Mouse (Mus musculus): Measurements from ENCODE around the gene Dcps.

DNA sequence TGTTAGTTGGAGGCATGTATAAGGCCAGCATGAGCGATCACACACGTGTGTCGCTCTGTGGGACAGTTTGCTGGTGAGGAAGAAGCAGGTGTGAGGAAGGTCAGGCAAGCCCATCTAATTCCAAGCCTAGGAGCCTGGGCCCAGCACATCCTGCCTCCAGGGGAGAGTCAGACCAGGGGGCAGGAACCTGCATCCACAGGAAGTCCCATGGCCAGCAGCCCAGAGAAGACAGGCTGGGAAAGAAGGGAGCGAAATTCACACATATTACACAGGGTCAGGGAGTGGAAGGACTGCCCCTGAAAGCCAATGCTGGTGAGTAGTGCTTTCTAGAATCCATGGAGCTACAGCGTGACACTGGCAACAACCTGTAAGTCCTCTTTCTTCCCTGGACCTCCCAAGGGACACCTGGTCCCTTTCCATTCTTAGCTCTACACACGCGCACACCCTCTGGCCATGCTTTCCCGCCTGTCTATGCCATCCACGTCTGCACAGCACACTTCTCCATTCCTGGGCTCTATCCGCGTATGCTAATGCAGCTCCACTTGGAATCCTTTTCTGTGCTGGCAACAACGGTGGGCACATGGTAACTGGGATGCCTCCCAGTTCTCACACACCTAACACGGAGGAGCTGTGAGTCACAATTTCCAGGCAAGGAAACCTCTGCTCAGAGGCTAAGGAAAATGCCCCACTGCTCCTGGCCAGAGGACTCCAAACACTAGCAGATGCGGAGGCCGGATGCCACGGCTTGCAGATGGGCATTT lies 44.0 kb downstream of the Dcps start:
- TF ChIP-seq CTCF (IDR thresholded peaks at IDR 0.05; ENCODE audit: control insufficient read depth, insufficient read depth, low read length) = no peak
- no peak for TF ChIP-seq POLR2A (IDR thresholded peaks at IDR 0.05; ENCODE audit: borderline replicate concordance, control insufficient read depth, low read depth, low read length)

All from bone marrow, adult 2 months (tissue).